Mouse (Mus musculus): Measurements from ENCODE around the gene T2.

DNA sequence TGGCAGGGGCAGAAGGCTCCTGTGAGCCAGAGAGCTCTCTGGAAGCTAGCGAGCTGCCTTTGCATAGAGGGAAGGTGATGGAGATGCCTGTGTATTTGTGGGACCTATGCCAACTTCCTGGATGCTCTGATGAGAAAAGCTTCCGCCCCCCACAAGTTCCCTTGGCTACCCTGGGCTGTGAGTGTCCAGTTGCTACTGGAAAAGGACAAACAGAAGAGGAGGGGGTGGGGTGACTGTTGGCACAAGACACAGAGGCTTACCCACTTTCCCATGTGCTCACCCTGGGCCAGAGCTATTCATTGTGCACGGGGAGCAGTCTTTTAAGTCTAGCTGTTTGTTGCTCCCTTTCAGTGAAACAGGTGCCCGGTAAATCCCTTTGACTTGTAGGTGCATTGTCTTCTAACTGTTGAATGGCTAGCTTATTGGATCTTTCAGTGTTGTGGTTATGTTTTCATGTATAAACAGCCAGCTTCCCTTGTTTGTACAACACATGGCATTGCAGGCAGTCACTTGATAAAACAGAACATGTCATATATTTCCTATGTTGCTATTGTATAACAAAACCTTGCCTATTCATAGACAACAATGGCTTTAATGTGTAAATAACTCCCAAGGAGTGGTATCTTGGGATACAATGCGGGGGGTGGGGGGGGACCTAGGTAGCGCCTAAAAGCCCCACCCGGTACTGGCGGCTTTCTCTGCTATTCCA, 16.0 kb upstream of the T2 start:
- no peak for TF ChIP-seq POLR2A (IDR thresholded peaks at IDR 0.05; ENCODE audit: low read depth, low read length)
- TF ChIP-seq CTCF (IDR thresholded peaks at IDR 0.05; ENCODE audit: extremely low read depth, insufficient read depth, insufficient read length, insufficient replicate concordance) = no peak
